Mouse (Mus musculus): ENCODE results near the gene Ncbp2. TPM values are rescaled to one million over a fixed set of nuclear protein-coding genes. Genes with fewer than 3 reads are reported as not detected.
A peak's percentile ranks its signal among the peaks of the same experiment; 100 is the strongest.

The Ncbp2 gene
- total RNA-seq, 2 experiments from 2014 or later = 47.3 to 47.4 TPM

- Histone ChIP-seq H3K27ac (peak overlapping the region; percentile 62), H3K4me3 (no peak overlapping the region)
- intact Hi-C loops (cut with DNase I) = loop anchor here (1.0 to 5.0 kb wide), 3 partner anchors 39 to 456 kb away; partner anchors contain the start of gene Meltf
- TF ChIP-seq CTCF (IDR thresholded peaks at IDR 0.05) = peak; percentile 95
- DNase-seq (ENCODE audit: extremely low spot score in 1 of 2, low spot score in 2 of 2) = peak; percentile 84 to 87
Observed at GRCm38 (mm10) chr16:31918248-31918724, 30.0 kb upstream of the Ncbp2 start.

DNA sequence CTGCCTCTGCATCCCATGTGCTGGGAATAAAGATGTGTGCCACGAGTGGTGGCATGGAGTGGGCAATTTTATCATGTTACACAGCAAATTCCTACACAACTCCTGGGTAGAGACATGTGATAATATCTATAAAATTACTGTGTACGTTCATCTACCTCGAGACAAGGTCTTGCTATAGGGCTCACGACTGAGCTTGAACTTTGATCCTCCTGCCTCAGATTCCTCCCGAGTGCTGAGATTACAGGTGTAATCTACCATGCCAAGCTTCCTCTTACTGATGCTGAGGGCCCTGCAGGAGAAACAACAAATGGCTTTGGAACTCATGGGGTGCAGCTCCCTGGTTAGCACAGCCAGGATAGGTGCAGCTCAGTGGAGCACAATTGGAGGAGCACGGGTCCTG lies 23.9 kb upstream of the Ncbp2 start:
- DNase-seq (ENCODE audit: extremely low spot score in 1 of 2, low spot score in 2 of 2) = no peak
- no peak for TF ChIP-seq CTCF (IDR thresholded peaks at IDR 0.05)
- intact Hi-C loops (cut with DNase I) = no loop called here
- Histone ChIP-seq H3K4me3 (no peak overlapping the region), H3K27ac (no peak overlapping the region)

- intact Hi-C loops (cut with DNase I) = no loop called here
- Histone ChIP-seq H3K27ac (no peak overlapping the region), H3K4me3 (no peak overlapping the region)
- no peak for DNase-seq (ENCODE audit: extremely low spot score in 1 of 2, low spot score in 2 of 2)
- no peak for TF ChIP-seq CTCF (IDR thresholded peaks at IDR 0.05)
Observed at GRCm38 (mm10) chr16:31926091-31926490, 22.2 kb upstream of the Ncbp2 start.

DNA sequence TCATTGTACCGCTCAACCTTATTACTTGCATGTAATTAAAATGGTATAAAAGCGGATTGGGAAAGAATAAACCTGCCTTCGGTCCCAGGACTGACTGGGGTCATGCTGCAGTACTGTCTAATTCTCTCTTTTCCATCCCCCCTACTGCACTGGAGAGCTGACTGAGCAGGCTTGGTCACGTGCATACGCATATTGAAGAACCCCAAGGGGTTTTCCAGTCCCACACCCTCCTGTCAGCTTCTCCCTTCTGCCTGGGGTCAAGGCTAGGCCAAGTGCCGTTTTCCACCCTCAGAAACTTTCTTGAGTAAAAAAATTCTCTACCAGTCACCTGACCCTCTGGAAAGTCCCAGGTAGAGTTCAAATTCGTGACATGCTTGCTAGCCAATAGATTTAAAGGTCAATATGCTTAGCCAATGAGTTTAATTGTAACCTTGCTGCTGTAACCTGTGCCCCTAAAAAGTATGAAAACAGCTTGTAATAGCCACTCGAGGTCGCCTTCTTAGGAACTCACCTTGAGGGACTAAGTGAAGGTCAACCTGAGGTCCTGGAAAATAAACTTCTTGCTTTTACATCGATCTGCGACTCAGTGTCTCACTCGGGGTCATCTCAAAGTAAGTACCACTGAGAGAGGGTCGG lies 21.6 kb upstream of the Ncbp2 start:
- intact Hi-C loops (cut with DNase I) = no loop called here
- no peak for TF ChIP-seq CTCF (IDR thresholded peaks at IDR 0.05)

DNA sequence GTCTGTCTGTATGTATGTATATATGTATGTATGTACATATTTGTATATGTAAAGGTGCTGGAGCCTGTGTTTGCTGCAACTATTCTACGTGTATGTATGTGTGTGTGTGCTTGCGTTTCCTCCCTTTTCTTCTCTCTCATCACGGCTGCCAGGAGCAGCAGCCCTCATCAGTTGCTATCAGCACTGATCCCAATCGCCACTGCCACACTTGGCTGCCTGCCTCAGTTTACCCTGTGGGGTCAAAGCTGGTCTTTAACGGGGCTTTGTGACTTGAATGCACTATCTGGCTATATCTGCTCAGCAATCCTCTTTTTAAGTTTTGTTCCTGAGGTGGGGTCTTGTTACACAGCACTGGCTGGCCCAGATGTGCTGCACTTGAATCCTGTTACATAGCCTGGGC lies 20.9 kb upstream of the Ncbp2 start:
- no peak for DNase-seq (ENCODE audit: extremely low spot score in 1 of 2, low spot score in 2 of 2)
- intact Hi-C loops (cut with DNase I) = no loop called here
- no peak overlapping the region for H3K27ac ChIP-seq
- TF ChIP-seq CTCF (IDR thresholded peaks at IDR 0.05) = no peak
- H3K4me3 ChIP-seq = no peak overlapping the region

More for the DNA sequence above, 21.6 kb upstream of the Ncbp2 start:
- Histone ChIP-seq H3K4me3 (no peak overlapping the region), H3K27ac (no peak overlapping the region)
- DNase-seq (ENCODE audit: extremely low spot score in 1 of 2, low spot score in 2 of 2) = no peak

DNA sequence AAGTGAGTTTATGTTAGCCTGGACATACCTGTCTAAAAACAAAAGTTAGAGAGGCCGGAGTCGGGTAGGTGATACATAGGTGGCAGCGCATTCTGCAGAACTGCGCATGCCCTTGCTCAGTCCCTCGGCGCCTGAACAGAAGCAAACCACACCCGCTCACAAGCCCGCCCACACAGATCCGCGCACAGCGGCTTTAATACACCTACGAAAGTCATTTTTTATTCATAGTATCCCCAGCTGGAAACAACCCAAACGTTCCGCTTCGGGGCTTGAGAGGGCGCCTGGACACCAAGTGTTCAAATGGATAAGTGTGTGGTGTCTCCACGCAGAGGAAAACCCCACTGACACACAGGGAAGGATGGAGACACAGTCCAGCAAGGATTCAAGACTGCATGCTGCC lies 17.0 kb upstream of the Ncbp2 start:
- intact Hi-C loops (cut with DNase I) = no loop called here
- TF ChIP-seq CTCF (IDR thresholded peaks at IDR 0.05) = no peak
- DNase-seq (ENCODE audit: extremely low spot score in 1 of 2, low spot score in 2 of 2) = peak; percentile 45 to 51
- Histone ChIP-seq H3K27ac (peak overlapping the region; percentile 67; the same call in 1 of the 2 replicates), H3K4me3 (no peak overlapping the region)

DNA sequence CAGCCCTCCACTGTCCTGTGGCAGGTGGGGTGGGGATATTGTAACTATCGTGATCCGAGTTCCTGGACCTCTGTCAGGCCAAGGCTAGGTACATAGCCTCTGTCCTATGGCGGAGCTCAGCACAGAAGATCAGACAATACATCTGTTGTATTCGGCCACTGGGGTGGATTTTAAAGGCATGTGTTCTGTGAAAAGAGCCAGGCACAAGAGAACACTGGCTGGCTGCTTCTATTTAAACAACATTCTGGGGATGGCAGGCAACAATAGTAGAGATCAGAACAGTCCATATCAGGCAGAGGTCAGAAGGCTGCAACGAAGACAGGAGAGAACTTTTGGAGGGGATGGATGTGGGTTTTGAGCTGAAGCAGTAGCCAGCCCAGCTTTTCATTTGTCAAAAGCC lies 16.1 kb upstream of the Ncbp2 start:
- H3K4me3 ChIP-seq = no peak overlapping the region
- H3K27ac ChIP-seq = peak overlapping the region; percentile 97
- intact Hi-C loops (cut with DNase I) = no loop called here
- DNase-seq (ENCODE audit: extremely low spot score in 1 of 2, low spot score in 2 of 2) = no peak
- TF ChIP-seq CTCF (IDR thresholded peaks at IDR 0.05) = no peak

GRCm38 (mm10) chr16:31932840-31933697 lies 15.2 kb upstream of the Ncbp2 start:
- intact Hi-C loops (cut with DNase I) = no loop called here
- peak overlapping the region; percentile 97 for H3K27ac ChIP-seq
- peak; percentile 86 to 89 for DNase-seq (ENCODE audit: extremely low spot score in 1 of 2, low spot score in 2 of 2)
- peak overlapping the region; percentile 53 for H3K4me3 ChIP-seq
- peak; percentile 90 for TF ChIP-seq CTCF (IDR thresholded peaks at IDR 0.05)

- intact Hi-C loops (cut with DNase I) = no loop called here
- Histone ChIP-seq H3K4me3 (peak within 1 kb of the TSS; percentile 53), H3K27ac (peak within 1 kb of the TSS; percentile 97)
- DNase-seq (ENCODE audit: extremely low spot score in 1 of 2, low spot score in 2 of 2) = peak; percentile 53 to 58
- no peak for TF ChIP-seq CTCF (IDR thresholded peaks at IDR 0.05)
Observed at GRCm38 (mm10) chr16:31933751-31934549, 14.4 kb upstream of the Ncbp2 start, which contains the start of gene Pigz. Pigz (plus strand) TSS chr16:31933851.

DNA sequence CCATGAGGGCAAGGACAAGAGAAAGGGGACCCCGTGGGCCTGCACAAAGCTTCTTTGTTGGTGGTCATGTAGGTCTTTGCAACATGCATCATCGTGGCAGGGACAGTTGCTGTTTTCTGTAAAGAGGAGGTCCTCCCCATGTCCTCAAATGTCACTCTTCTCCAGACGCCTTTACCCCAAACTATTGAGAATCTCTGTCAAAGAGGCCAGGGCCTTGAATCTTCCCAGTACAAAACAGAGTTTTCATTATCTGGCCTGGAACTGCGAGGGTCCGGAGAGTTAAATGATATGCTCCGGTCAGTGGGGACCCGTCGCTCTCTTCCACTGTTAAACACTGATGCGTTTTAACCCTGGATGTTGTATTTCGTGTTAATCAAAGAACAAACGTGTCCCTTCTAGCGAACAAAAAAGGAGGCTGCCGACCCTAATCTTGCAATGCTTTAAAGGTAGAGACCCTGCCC lies 13.7 kb upstream of the Ncbp2 start:
- Histone ChIP-seq H3K4me3 (peak overlapping the region; percentile 53), H3K27ac (peak overlapping the region; percentile 97)
- TF ChIP-seq CTCF (IDR thresholded peaks at IDR 0.05) = no peak
- peak in 1 of 2 experiments; percentile 28 for DNase-seq (ENCODE audit: extremely low spot score in 1 of 2, low spot score in 2 of 2)
- intact Hi-C loops (cut with DNase I) = no loop called here

All from left cerebral cortex, adult 2 months (tissue).